Mouse (Mus musculus) lung, adult 18-20 months (tissue): ENCODE results near the gene Melk.
A peak's percentile ranks its signal among the peaks of the same experiment; 100 is the strongest.

ENCODE experiments used
- DNase-seq, 2 experiments: peaks; one replicate each; pipeline ENCODE4 v3.0.0; 2022; ENCODE audit warnings: mixed read lengths in 2 of 2

Gene Melk

GRCm38 (mm10) chr4:44335006-44335405, 34.3 kb downstream of the Melk start:
- DNase-seq, result no peak

DNA sequence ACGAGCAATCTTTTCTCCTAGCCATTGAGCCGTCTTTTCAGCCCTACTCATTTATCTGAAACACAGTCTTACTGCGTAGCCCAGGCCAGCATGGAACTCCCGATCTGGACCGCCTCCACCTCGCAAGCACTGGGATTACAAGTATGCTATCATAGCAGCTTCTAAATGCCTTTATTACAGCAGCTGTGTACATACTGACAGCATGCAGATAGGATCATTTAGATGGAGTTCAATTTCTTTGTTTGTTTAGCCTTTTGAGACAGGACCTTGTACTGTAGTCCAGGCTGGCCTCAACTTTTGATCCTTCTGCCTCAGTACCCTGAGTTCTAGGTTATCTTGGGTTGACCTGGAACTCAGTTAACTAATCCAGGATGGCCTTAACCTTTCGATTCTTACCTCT, 61.0 kb downstream of the Melk start:
- DNase-seq, result no peak

GRCm38 (mm10) chr4:44363434-44364013, 62.8 kb downstream of the Melk start:
- peak in 1 of 2 experiments; percentile 1 for DNase-seq

DNA sequence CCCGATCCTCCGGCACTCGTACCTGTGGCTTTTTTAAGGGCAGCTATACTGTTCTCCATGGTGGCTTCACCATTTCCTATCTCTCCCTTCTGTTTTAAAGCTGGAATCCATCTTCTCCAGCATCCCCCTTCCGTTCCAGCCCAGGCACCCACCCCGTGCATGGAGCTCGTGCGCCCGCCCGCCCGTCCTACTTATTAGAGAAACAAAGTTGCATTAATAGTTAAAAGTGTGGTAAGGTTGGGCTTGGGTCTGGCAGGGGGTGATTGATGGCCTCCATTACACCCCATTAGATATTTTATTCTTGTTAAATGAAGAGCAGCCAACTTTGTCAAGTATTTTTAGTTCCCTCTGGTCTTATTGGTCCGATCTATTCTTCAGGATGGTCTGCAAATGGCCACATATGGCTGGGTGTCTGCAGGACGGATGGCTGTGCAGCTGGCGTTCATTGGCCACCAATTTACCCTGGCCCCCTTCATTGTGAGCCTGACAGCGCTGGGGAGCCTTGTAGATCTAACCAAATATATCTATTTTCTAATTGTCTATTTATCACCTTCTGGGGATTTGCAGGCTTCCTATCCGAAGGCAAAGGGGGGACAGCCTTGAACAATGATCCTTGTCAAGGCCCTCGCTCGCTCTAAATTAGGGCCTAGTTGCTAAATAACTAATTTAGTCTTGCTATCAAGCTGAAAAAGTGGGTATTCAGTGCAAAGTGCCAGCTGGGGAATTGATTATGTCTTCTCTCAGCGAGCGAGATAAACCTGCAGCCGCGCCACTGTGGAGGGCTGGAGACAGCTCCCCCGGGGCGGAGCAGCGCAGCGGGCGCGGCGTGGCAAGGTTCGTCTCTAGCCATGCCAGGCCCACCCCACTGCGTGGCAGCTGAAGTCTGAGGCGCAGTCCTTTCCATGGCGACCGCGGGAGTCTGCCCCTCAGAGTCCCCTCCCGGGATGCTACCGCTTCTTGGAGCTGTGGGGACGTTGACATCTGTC, 91.8 kb downstream of the Melk start:
- no peak for DNase-seq

- DNase-seq, result no peak
Measured at GRCm38 (mm10) chr4:44402607-44403006, 101.9 kb downstream of the Melk start.

DNA sequence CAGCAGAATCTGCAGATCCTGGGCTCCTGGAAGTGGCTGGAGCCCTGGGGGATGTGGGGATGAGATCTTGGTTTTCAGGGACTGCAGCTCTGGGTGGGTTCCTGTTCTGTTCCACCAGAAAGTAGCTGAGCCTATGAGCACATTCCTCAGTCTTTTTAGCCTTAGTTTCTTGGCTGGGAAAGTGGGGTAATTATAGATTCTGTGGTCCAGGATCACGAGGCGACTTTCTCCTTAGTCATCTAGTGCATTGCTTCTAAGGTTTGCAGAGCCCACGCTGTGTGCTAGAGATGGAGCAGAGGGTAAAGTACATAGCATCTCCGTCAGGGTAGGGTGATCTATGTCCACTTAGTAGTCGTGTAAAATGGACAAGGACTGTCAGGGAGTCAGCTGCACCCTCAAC, 103.8 kb downstream of the Melk start:
- DNase-seq, result no peak
